ENCODE assay signal across 30 mouse cellular contexts in the genomic region with DNA sequence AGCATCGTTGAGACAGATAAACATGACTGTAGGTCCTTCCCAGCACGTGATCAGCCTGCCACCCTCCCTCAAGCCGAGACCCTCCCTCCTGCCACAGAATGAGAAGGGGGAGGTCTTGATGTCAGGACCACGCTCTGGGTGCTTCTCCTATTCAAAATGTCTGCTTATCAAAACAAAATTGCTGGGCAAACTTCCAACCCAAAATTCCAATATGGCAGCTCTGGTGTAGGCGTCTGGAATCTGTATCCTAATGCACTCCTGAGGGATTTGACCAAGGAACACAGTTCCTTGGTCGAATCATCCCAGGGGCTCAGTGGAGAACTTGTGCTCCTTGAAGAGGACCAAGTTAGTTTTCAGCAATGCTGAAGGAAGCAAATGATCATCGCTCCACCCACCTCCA. TPM values are rescaled to one million over a fixed set of nuclear protein-coding genes. Genes with fewer than 3 reads are reported as not detected.
DNase-seq lines count a peak whose midpoint lies in the region; ATAC-seq and TF ChIP-seq lines count a peak whose summit lies in the region.
"Had no signal": no experiment of that assay in that cellular context is flagged by ENCODE, and none has a peak within 500 bp of the region (broad histone marks: within the 10 kb centered on the region; RNA-seq: fewer than 3 reads in every experiment).

No protein-coding gene starts in this region.

- no peaks in the 10 kb centered on the region for H3K36me3 ChIP-seq in kidney, postnatal 0 days (ENCODE audit: insufficient read depth, low read length)
- H3K36me3 ChIP-seq in lung, embryonic 16.5 days (ENCODE audit: control insufficient read depth, insufficient read depth, low read length): no peaks in the 10 kb centered on the region
- H3K36me3 ChIP-seq: embryonic facial prominence, embryonic 10.5 days; embryonic facial prominence, embryonic 13.5 days; forebrain, embryonic 12.5 days; forebrain, embryonic 15.5 days; G1E; heart, embryonic 12.5 days; heart, embryonic 15.5 days; hindbrain, embryonic 10.5 days; hindbrain, embryonic 13.5 days had no signal

- H3K4me2 ChIP-seq in kidney, postnatal 0 days (ENCODE audit: low read length): no peak overlapping the region
- H3K4me2 ChIP-seq in lung, embryonic 16.5 days (ENCODE audit: low read depth, low read length): no peak overlapping the region
- H3K4me2 ChIP-seq: embryonic facial prominence, embryonic 13.5 days; forebrain, embryonic 12.5 days; forebrain, embryonic 15.5 days; heart, embryonic 12.5 days; heart, embryonic 15.5 days; hindbrain, embryonic 13.5 days had no signal

- no peak for TF ChIP-seq CTCF in kidney, postnatal 0 days (IDR thresholded peaks at IDR 0.05; ENCODE audit: low read depth)

- H3K9me3 ChIP-seq in kidney, postnatal 0 days (replicated peaks; ENCODE audit: low read length): no peaks in the 10 kb centered on the region
- H3K9me3 ChIP-seq in lung, embryonic 16.5 days (ENCODE audit: control insufficient read depth, low read length): no peaks in the 10 kb centered on the region
- H3K9me3 ChIP-seq: embryonic facial prominence, embryonic 10.5 days; embryonic facial prominence, embryonic 13.5 days; forebrain, embryonic 12.5 days; forebrain, embryonic 15.5 days; G1E; heart, embryonic 12.5 days; heart, embryonic 15.5 days; hindbrain, embryonic 10.5 days; hindbrain, embryonic 13.5 days had no signal

- H3K4me3 ChIP-seq in kidney, postnatal 0 days (replicated peaks; ENCODE audit: low read depth, low read length): no peak overlapping the region
- no peak overlapping the region for H3K4me3 ChIP-seq in lung, embryonic 16.5 days (ENCODE audit: low read length)
- H3K4me3 ChIP-seq: embryonic facial prominence, embryonic 10.5 days; embryonic facial prominence, embryonic 13.5 days; erythroblast, embryonic 14.5 days; forebrain, embryonic 12.5 days; forebrain, embryonic 15.5 days; heart, embryonic 12.5 days; heart, embryonic 15.5 days; hindbrain, embryonic 10.5 days; hindbrain, embryonic 13.5 days had no signal

- WGBS in kidney, postnatal 0 days: 67% methylated on average over 7 of the region's 7 CpGs
- 57% methylated on average over 7 of the region's 7 CpGs for WGBS in lung, embryonic 16.5 days

- no peaks in the 10 kb centered on the region for H3K27me3 ChIP-seq in kidney, postnatal 0 days (ENCODE audit: insufficient read depth, low read length)
- no peaks in the 10 kb centered on the region for H3K27me3 ChIP-seq in lung, embryonic 16.5 days (ENCODE audit: control insufficient read depth, insufficient read depth, low read depth, low read length)
- H3K27me3 ChIP-seq: embryonic facial prominence, embryonic 13.5 days; forebrain, embryonic 15.5 days; heart, embryonic 12.5 days; heart, embryonic 15.5 days; hindbrain, embryonic 13.5 days had no signal

- no peak overlapping the region for H3K27ac ChIP-seq in kidney, postnatal 0 days
- peak overlapping the region; percentile 78 for H3K27ac ChIP-seq in lung, embryonic 16.5 days (ENCODE audit: low read length)
- H3K27ac ChIP-seq: embryonic facial prominence, embryonic 10.5 days; embryonic facial prominence, embryonic 13.5 days; forebrain, embryonic 12.5 days; forebrain, embryonic 15.5 days; hindbrain, embryonic 10.5 days; hindbrain, embryonic 13.5 days had no signal

- no peak for ATAC-seq in kidney, postnatal 0 days (replicated peaks; ENCODE audit: low FRiP score, low read depth)
- no peak for ATAC-seq in lung, embryonic 16.5 days (ENCODE audit: low read depth)
- ATAC-seq: activated CD4-positive, CD25-positive, alpha-beta regulatory T cell, adult 4 months; forebrain, embryonic 15.5 days; hindbrain, embryonic 16.5 days had no signal

- DNase-seq in kidney, postnatal 0 days (ENCODE audit: low spot score): peak; percentile 39
- no peak for DNase-seq in kidney, postnatal 36 days
- DNase-seq in lung, adult 18-20 months: no peak
- DNase-seq in 3T3-L1 (ENCODE audit: low read depth, low spot score): peak; percentile 71
- DNase-seq in layer of hippocampus, postnatal 36 days: no peak
- DNase-seq: adrenal gland, adult 8-10 months; adrenal gland, postnatal 25 days; B cell, adult 2 months; cerebellum, adult 11-12 months; cerebellum, adult 8-10 months; cerebellum, postnatal 10 days; cerebellum, postnatal 36 days; embryo, embryonic 11 days; gastrocnemius, postnatal 25 days; heart, adult 18-20 months; heart, postnatal 36 days had no signal

- H3K9ac ChIP-seq in kidney, postnatal 0 days (ENCODE audit: low read depth, low read length): no peak overlapping the region
- no peak overlapping the region for H3K9ac ChIP-seq in lung, embryonic 16.5 days (ENCODE audit: low read length)
- H3K9ac ChIP-seq: embryonic facial prominence, embryonic 13.5 days; forebrain, embryonic 12.5 days; forebrain, embryonic 15.5 days; heart, embryonic 12.5 days; heart, embryonic 15.5 days; hindbrain, embryonic 13.5 days had no signal

- H3K4me1 ChIP-seq in kidney, postnatal 0 days (replicated peaks; ENCODE audit: insufficient read depth, low read length): 0 out of 2 replicates have a peak, but pooled peaks cover 7% of the 10 kb centered on the region
- peaks cover 24% of the 10 kb centered on the region; the same call in 1 of the 2 replicates for H3K4me1 ChIP-seq in lung, embryonic 16.5 days (replicated peaks; ENCODE audit: control insufficient read depth, insufficient read depth, low read length)

RNA-seq across cellular contexts. Expression of a gene that starts 25.5 kb away (rescaled TPM):
- polyA plus RNA-seq in kidney, postnatal 0 days (2015; fragmentation: Nextera tagmentation; extraction: Ambion mirVana): 1.7 and 1.8 TPM in 2 replicates
- 0.39 and 0.41 TPM in 2 replicates for polyA plus RNA-seq in lung, embryonic 16.5 days (2015; fragmentation: Nextera tagmentation; extraction: Ambion mirVana)
- total RNA-seq in layer of hippocampus, postnatal 36 days (2021): under 1 TPM; 0.22 to 0.33 TPM
- total RNA-seq: CH12.LX; G1E; gastrocnemius, postnatal 25 days; heart, adult 18-20 months; heart, postnatal 36 days had no signal
- polyA plus RNA-seq: erythroblast, embryonic 14.5 days; G1E; heart, embryonic 12.5 days had no signal

Comparison
In these comparisons a context has a peak if more than half of its experiments do, and no peak if none do; other contexts are left out.
1. DNase-seq: peak in kidney, postnatal 0 days (single experiment) and 3T3-L1 (single experiment); none in kidney, postnatal 36 days (0 of 2), lung, adult 18-20 months (0 of 2) and layer of hippocampus, postnatal 36 days (0 of 2).